In genomic region chr13:37941138-37941645, GRCm38 (mm10) we compare ENCODE assay signal across 22 mouse cellular contexts. TPM values are rescaled to one million over a fixed set of nuclear protein-coding genes. Genes with fewer than 3 reads are reported as not detected.
DNase-seq lines count a peak whose midpoint lies in the region; ATAC-seq and TF ChIP-seq lines count a peak whose summit lies in the region.
"Had no signal": no experiment of that assay in that cellular context is flagged by ENCODE, and none has a peak within 500 bp of the region (broad histone marks: within the 10 kb centered on the region; RNA-seq: fewer than 3 reads in every experiment).

No protein-coding gene starts in this region.

- no peak for TF ChIP-seq CTCF in midbrain, postnatal 0 days (IDR thresholded peaks at IDR 0.05)

- no peak for ATAC-seq in embryonic facial prominence, embryonic 15.5 days (ENCODE audit: insufficient number of reproducible peaks, low FRiP score, low TSS enrichment, low read depth)
- ATAC-seq in kidney, embryonic 15.5 days (replicated peaks; ENCODE audit: low FRiP score): no peak
- no peak for ATAC-seq in lung, embryonic 16.5 days (ENCODE audit: low read depth)
- no peak for ATAC-seq in midbrain, postnatal 0 days (ENCODE audit: low FRiP score)
- ATAC-seq: hindbrain, embryonic 16.5 days; midbrain, embryonic 16.5 days had no signal

- 74% methylated on average over 5 of the region's 5 CpGs for WGBS in embryonic facial prominence, embryonic 15.5 days
- WGBS in embryonic facial prominence, embryonic 10.5 days: 77% methylated on average over 5 of the region's 5 CpGs
- 68% methylated on average over 5 of the region's 5 CpGs for WGBS in kidney, embryonic 15.5 days
- 84% methylated on average over 5 of the region's 5 CpGs for WGBS in lung, embryonic 16.5 days
- WGBS in midbrain, postnatal 0 days: 66% methylated on average over 5 of the region's 5 CpGs

- H3K9ac ChIP-seq in embryonic facial prominence, embryonic 15.5 days: no peak overlapping the region
- H3K9ac ChIP-seq in kidney, embryonic 15.5 days: no peak overlapping the region
- H3K9ac ChIP-seq in lung, embryonic 16.5 days (ENCODE audit: low read length): peak overlapping the region; percentile 28; the same call in 1 of the 2 replicates
- H3K9ac ChIP-seq in midbrain, postnatal 0 days (replicated peaks; ENCODE audit: low read length, poor library complexity, severe bottlenecking): no peak overlapping the region
- H3K9ac ChIP-seq: embryonic facial prominence, embryonic 12.5 days; forebrain, embryonic 12.5 days; stomach, embryonic 15.5 days had no signal

- no peaks in the 10 kb centered on the region for H3K27me3 ChIP-seq in embryonic facial prominence, embryonic 15.5 days
- H3K27me3 ChIP-seq in embryonic facial prominence, embryonic 10.5 days (replicated peaks; ENCODE audit: low read depth, poor library complexity, severe bottlenecking): no peaks in the 10 kb centered on the region
- H3K27me3 ChIP-seq in kidney, embryonic 15.5 days: no peaks in the 10 kb centered on the region
- no peaks in the 10 kb centered on the region for H3K27me3 ChIP-seq in lung, embryonic 16.5 days (ENCODE audit: control insufficient read depth, insufficient read depth, low read depth, low read length)
- no peaks in the 10 kb centered on the region for H3K27me3 ChIP-seq in midbrain, postnatal 0 days (ENCODE audit: insufficient read depth, low read length)
- H3K27me3 ChIP-seq: embryonic facial prominence, embryonic 12.5 days; forebrain, embryonic 12.5 days; stomach, embryonic 15.5 days had no signal

- no peak overlapping the region for H3K4me2 ChIP-seq in embryonic facial prominence, embryonic 15.5 days (replicated peaks)
- no peak overlapping the region for H3K4me2 ChIP-seq in kidney, embryonic 15.5 days
- no peak overlapping the region for H3K4me2 ChIP-seq in lung, embryonic 16.5 days (ENCODE audit: low read depth, low read length)
- H3K4me2 ChIP-seq in midbrain, postnatal 0 days (ENCODE audit: low read depth, low read length, poor library complexity, severe bottlenecking): no peak overlapping the region
- H3K4me2 ChIP-seq: embryonic facial prominence, embryonic 12.5 days; forebrain, embryonic 12.5 days; heart, embryonic 11.5 days; stomach, embryonic 15.5 days had no signal

- no peak overlapping the region for H3K4me3 ChIP-seq in embryonic facial prominence, embryonic 15.5 days (replicated peaks)
- H3K4me3 ChIP-seq in embryonic facial prominence, embryonic 10.5 days: no peak overlapping the region
- H3K4me3 ChIP-seq in kidney, embryonic 15.5 days (replicated peaks): no peak overlapping the region
- H3K4me3 ChIP-seq in lung, embryonic 16.5 days (ENCODE audit: low read length): no peak overlapping the region
- no peak overlapping the region for H3K4me3 ChIP-seq in midbrain, postnatal 0 days (ENCODE audit: low read depth, low read length)
- H3K4me3 ChIP-seq: embryonic facial prominence, embryonic 12.5 days; erythroblast, embryonic 14.5 days; forebrain, embryonic 12.5 days; hindbrain, embryonic 10.5 days; midbrain, embryonic 10.5 days; stomach, embryonic 15.5 days had no signal

- DNase-seq in embryonic facial prominence, embryonic 10.5 days (ENCODE audit: low spot score): no peak
- DNase-seq in kidney, adult 18-20 months: no peak
- DNase-seq in lung, adult 18-20 months: no peak
- no peak for DNase-seq in midbrain, postnatal 0 days (ENCODE audit: low spot score)
- DNase-seq: cerebellum, adult 11-12 months; cerebellum, postnatal 10 days; heart, postnatal 10 days; layer of hippocampus, adult 9-11 months; lung, postnatal 10 days; thymus, postnatal 36 days had no signal

- H3K27ac ChIP-seq in embryonic facial prominence, embryonic 15.5 days (replicated peaks): 0 out of 2 replicates have a peak overlapping the region, but pooled peaks have one; percentile 69
- no peak overlapping the region for H3K27ac ChIP-seq in embryonic facial prominence, embryonic 10.5 days (replicated peaks)
- peak overlapping the region; percentile 82 for H3K27ac ChIP-seq in kidney, embryonic 15.5 days
- H3K27ac ChIP-seq in lung, embryonic 16.5 days (ENCODE audit: low read length): peak overlapping the region; percentile 43
- no peak overlapping the region for H3K27ac ChIP-seq in midbrain, postnatal 0 days (ENCODE audit: low read depth, low read length)
- H3K27ac ChIP-seq: embryonic facial prominence, embryonic 12.5 days; forebrain, embryonic 12.5 days; hindbrain, embryonic 10.5 days; midbrain, embryonic 10.5 days; stomach, embryonic 15.5 days had no signal

- peaks cover 33% of the 10 kb centered on the region for H3K4me1 ChIP-seq in embryonic facial prominence, embryonic 15.5 days
- H3K4me1 ChIP-seq in embryonic facial prominence, embryonic 10.5 days: peaks cover 6% of the 10 kb centered on the region; the same call in 1 of the 2 replicates
- peaks cover 40% of the 10 kb centered on the region for H3K4me1 ChIP-seq in kidney, embryonic 15.5 days
- H3K4me1 ChIP-seq in lung, embryonic 16.5 days (replicated peaks; ENCODE audit: control insufficient read depth, insufficient read depth, low read length): peaks cover 21% of the 10 kb centered on the region
- no peaks in the 10 kb centered on the region for H3K4me1 ChIP-seq in midbrain, postnatal 0 days (ENCODE audit: insufficient read depth, low read length)
- H3K4me1 ChIP-seq: forebrain, embryonic 12.5 days had no signal

- no peaks in the 10 kb centered on the region for H3K9me3 ChIP-seq in embryonic facial prominence, embryonic 15.5 days (replicated peaks)
- no peaks in the 10 kb centered on the region for H3K9me3 ChIP-seq in embryonic facial prominence, embryonic 10.5 days
- no peaks in the 10 kb centered on the region for H3K9me3 ChIP-seq in kidney, embryonic 15.5 days (replicated peaks)
- no peaks in the 10 kb centered on the region for H3K9me3 ChIP-seq in lung, embryonic 16.5 days (ENCODE audit: control insufficient read depth, low read length)
- no peaks in the 10 kb centered on the region for H3K9me3 ChIP-seq in midbrain, postnatal 0 days (ENCODE audit: low read length)
- H3K9me3 ChIP-seq: embryonic facial prominence, embryonic 12.5 days; forebrain, embryonic 12.5 days; hindbrain, embryonic 10.5 days; midbrain, embryonic 10.5 days; stomach, embryonic 15.5 days had no signal

- peaks cover 15% of the 10 kb centered on the region for H3K36me3 ChIP-seq in embryonic facial prominence, embryonic 15.5 days
- H3K36me3 ChIP-seq in embryonic facial prominence, embryonic 10.5 days (replicated peaks): peaks cover 33% of the 10 kb centered on the region
- H3K36me3 ChIP-seq in kidney, embryonic 15.5 days: peaks cover 29% of the 10 kb centered on the region
- H3K36me3 ChIP-seq in lung, embryonic 16.5 days (ENCODE audit: control insufficient read depth, insufficient read depth, low read length): peaks cover 12% of the 10 kb centered on the region
- no peaks in the 10 kb centered on the region for H3K36me3 ChIP-seq in midbrain, postnatal 0 days (ENCODE audit: insufficient read depth, low read length)
- H3K36me3 ChIP-seq: stomach, embryonic 15.5 days had no signal

RNA-seq across cellular contexts. Expression of gene Ssr1, which starts 52.8 kb away (rescaled TPM):
- 130 and 131 TPM in 2 replicates for polyA plus RNA-seq in embryonic facial prominence, embryonic 15.5 days (2015; fragmentation: Nextera tagmentation; extraction: Ambion mirVana)
- 107 and 110 TPM in 2 replicates for polyA plus RNA-seq in embryonic facial prominence, embryonic 10.5 days (2016; fragmentation: Nextera tagmentation; extraction: Ambion mirVana)
- 129 and 142 TPM in 2 replicates for polyA plus RNA-seq in kidney, embryonic 15.5 days (2015; fragmentation: Nextera tagmentation; extraction: Ambion mirVana)
- 151 and 163 TPM in 2 replicates for polyA plus RNA-seq in lung, embryonic 16.5 days (2015; fragmentation: Nextera tagmentation; extraction: Ambion mirVana)
- total RNA-seq in midbrain, postnatal 0 days (2014; rRNA removed): 32.5 and 36.7 TPM in 2 replicates
- 66.9 and 71.0 TPM in 2 replicates for polyA plus RNA-seq in midbrain, postnatal 0 days (2015; fragmentation: Nextera tagmentation; extraction: Ambion mirVana)

Comparison
In these comparisons a context has a peak if more than half of its experiments do, and no peak if none do; other contexts are left out.
1. H3K27ac ChIP-seq: peak in embryonic facial prominence, embryonic 15.5 days (single experiment), kidney, embryonic 15.5 days (single experiment) and lung, embryonic 16.5 days (single experiment); none in embryonic facial prominence, embryonic 10.5 days (single experiment) and midbrain, postnatal 0 days (single experiment).